Mouse (Mus musculus) embryonic facial prominence, embryonic 10.5 days (tissue): ENCODE measurements at regions not wholly inside any gene's neighbourhood (a gene's known extent, or its start where the extent isn't known, plus 50 kb on each side); places are given as distances from the start of the nearest gene placed in this dataset.

Experiments used
- DNase-seq: peaks from one replicate; pipeline ENCODE4 v3.0.0-alpha.2; 2017; ENCODE audit warnings: low spot score
- H3K27ac ChIP-seq: fragments of 300-500 bp; sonication (generic); replicated peaks from 2 replicates; pipeline ENCODE4 v1.5.1; 2016; ENCODE audit warnings: mild to moderate bottlenecking
- H3K27me3 ChIP-seq: fragments of 300-500 bp; sonication (generic); replicated peaks from 2 replicates; pipeline ENCODE4 v1.6.1; 2016; ENCODE audit warnings: low read depth, mild to moderate bottlenecking; ENCODE audit not compliant: poor library complexity, severe bottlenecking
- H3K36me3 ChIP-seq: fragments of 300-500 bp; sonication (generic); replicated peaks from 2 replicates; pipeline ENCODE4 v1.6.1; 2016; ENCODE audit warnings: mild to moderate bottlenecking, moderate library complexity
- H3K4me1 ChIP-seq: fragments of 300-500 bp; sonication (generic); 2 replicates; pipeline ENCODE4 v1.6.1; 2016
- H3K4me3 ChIP-seq: fragments of 300-500 bp; sonication (generic); 2 replicates; pipeline ENCODE4 v1.5.1; 2016; ENCODE audit warnings: mild to moderate bottlenecking, moderate library complexity
- H3K9me3 ChIP-seq: fragments of 300-500 bp; sonication (generic); 2 replicates; pipeline ENCODE4 v1.6.1; 2016; ENCODE audit warnings: mild to moderate bottlenecking
- WGBS: fragments of 180-500 bp; shearing (Covaris S2); methylation state at CpG from one replicate; pipeline ENCODE4 v1.1.7; 2016; 5-methylcytosine and 5-hydroxymethylcytosine counted together

DNA sequence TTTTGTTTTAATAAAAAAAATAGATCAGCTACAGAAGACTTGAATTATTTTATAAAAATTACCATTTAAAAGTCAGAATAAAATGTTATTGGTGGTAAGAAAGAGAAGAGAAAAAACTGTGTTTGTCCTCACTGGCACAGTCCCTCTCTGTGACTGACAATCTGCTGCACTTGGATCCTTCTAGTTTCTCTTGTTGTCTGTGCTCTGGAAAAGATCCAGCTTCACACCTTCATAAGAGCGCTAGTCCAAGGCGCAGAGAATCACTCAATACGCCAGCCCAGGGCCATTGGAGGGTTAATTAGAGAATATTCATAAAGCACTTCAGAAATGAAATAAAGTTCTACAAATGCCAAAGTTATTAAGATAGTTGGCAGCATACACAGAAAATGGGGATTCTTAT lies 153.8 kb downstream of the Lmbrd1 start:
- H3K36me3 ChIP-seq, result no peaks in the 10 kb centered on the region
- 94% methylated on average over 3 of the region's 3 CpGs for WGBS
- no peaks in the 10 kb centered on the region for H3K4me1 ChIP-seq

DNA sequence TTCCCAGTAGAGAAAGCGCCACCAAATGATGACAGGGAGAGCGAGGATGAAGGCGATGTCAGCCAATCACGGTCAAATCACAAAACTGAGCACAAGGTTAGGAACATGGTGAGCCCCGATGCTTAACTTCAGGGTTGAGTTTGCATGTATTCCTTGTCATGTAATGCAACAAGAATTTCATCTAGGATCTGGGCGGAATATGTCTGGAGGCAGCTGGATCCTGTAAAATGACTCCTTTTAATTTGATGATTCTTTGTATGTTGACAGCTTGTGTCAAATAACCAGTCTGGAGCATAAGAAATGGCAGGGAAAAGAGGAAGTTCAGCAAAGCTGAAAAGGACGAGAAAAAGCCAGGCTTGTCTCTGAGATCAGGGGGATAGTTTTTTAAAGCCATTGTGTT lies 188.4 kb downstream of the Lmbrd1 start:
- Histone ChIP-seq H3K27ac (no peak overlapping the region), H3K9me3 (no peaks in the 10 kb centered on the region), H3K4me3 (no peak overlapping the region), H3K36me3 (no peaks in the 10 kb centered on the region), H3K27me3 (no peaks in the 10 kb centered on the region), H3K4me1 (no peaks in the 10 kb centered on the region)
- no peak for DNase-seq
- 87% methylated on average over 7 of the region's 7 CpGs for WGBS

More for the DNA sequence above, 153.8 kb downstream of the Lmbrd1 start:
- Histone ChIP-seq H3K27me3 (no peaks in the 10 kb centered on the region), H3K4me3 (no peak overlapping the region), H3K27ac (no peak overlapping the region), H3K9me3 (no peaks in the 10 kb centered on the region)
- no peak for DNase-seq

DNA sequence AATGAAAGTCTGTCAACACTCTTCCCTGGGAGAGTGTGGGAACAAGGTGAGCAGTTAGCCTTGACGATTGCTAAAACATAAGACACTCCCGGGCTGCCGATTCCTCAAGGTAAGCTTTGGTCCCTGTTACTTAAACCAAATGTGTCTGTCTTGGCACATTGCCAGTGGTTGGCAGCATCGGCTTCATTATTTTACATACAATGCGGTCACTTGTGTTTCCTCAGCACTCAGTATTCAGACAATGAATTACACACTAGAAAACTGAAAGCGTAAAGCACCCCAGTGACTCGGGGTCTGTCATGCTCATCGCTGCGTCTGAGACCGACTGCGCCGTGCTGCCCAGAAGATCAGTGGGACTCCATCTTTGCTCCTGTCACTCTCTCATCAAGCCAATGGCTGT lies 191.3 kb downstream of the Lmbrd1 start:
- 91% methylated on average over 12 of the region's 12 CpGs for WGBS
- H3K4me1 ChIP-seq, result no peaks in the 10 kb centered on the region
- no peaks in the 10 kb centered on the region for H3K9me3 ChIP-seq
- no peak overlapping the region for H3K27ac ChIP-seq
- no peak overlapping the region for H3K4me3 ChIP-seq
- H3K36me3 ChIP-seq, result no peaks in the 10 kb centered on the region
- no peaks in the 10 kb centered on the region for H3K27me3 ChIP-seq
- DNase-seq, result no peak

DNA sequence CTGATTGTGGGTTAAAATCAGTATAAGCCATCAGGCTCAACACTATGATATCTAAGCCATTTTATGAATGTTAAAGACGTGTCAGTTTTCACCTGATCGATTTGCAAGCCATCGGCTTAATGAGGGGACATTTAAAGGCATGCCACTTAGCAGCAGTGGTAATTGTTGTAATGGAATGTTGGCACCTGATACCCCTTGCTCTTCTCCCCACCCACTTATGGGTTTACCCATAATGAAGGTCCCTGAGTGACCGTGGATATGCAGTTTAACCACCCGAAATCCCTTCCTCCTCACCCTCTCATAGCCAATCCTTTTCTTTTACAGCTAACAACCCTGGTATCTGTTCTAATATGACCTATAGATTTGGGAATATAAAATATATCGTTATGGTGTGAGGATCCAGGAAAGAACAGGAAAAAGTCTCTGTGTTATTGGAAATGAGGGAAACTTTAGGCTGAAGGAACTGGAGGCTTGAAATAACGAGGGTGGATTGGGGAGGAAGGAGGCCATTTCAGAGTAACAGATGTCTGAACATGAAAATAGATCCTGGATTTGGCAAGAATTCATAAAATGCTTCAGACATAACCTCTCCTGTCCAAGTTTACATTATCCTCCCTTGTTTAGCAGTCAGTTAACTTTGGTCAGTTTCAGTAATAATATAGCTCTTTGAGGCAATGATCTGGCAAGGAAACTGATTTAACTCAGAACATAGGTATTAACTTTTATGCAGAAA lies 192.4 kb downstream of the Lmbrd1 start:
- 82% methylated on average over 7 of the region's 7 CpGs for WGBS
- no peaks in the 10 kb centered on the region for H3K27me3 ChIP-seq
- no peaks in the 10 kb centered on the region for H3K4me1 ChIP-seq
- DNase-seq, result no peak
- no peak overlapping the region for H3K27ac ChIP-seq
- H3K9me3 ChIP-seq, result no peaks in the 10 kb centered on the region
- no peak overlapping the region for H3K4me3 ChIP-seq
- no peaks in the 10 kb centered on the region for H3K36me3 ChIP-seq

DNA sequence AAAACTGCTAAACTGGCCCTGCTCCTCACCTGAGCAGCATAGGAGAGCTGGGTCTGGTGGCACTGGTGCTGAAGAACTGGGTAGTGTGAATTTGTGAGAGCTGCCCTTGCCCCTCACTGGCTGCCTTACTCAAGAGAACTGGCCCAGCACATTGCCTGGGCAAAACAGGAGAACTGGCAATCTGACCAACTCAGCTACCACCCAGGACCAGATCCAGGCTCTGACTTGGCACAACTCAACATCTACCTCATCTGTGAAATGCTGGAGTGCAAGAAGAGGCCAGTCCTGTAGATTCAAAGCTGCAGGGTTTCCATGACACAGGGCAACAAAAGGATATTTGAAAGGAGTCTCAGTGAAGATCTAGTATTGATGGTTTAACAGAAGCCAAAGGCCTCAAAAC lies 198.6 kb downstream of the Lmbrd1 start:
- H3K4me3 ChIP-seq, result no peak overlapping the region
- no peak for DNase-seq
- no peaks in the 10 kb centered on the region for H3K9me3 ChIP-seq
- H3K27me3 ChIP-seq, result no peaks in the 10 kb centered on the region
- H3K36me3 ChIP-seq, result no peaks in the 10 kb centered on the region
- no peak overlapping the region for H3K27ac ChIP-seq
- H3K4me1 ChIP-seq, result no peaks in the 10 kb centered on the region

DNA sequence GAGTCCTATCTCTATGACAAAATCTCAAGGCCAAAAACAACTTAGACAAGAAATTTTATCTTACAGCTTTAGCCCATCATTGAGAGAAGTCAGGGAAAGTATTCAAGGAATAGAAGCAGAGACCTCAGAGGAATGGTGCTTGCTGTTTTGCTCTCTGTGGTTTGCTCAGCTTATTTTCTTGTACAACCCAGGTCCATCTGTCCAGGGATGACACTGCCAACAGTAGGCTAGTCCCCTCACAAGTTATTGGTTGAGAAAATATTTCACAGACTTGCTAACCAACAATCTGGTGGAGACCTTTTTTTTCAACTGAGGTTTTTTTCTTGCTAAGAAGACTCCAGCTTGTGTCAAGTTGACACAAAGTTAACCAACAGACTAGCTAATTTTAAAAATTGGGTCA lies 205.2 kb downstream of the Lmbrd1 start:
- Histone ChIP-seq H3K36me3 (no peaks in the 10 kb centered on the region), H3K9me3 (no peaks in the 10 kb centered on the region), H3K27me3 (no peaks in the 10 kb centered on the region), H3K4me3 (no peak overlapping the region), H3K4me1 (no peaks in the 10 kb centered on the region), H3K27ac (no peak overlapping the region)
- DNase-seq, result no peak

DNA sequence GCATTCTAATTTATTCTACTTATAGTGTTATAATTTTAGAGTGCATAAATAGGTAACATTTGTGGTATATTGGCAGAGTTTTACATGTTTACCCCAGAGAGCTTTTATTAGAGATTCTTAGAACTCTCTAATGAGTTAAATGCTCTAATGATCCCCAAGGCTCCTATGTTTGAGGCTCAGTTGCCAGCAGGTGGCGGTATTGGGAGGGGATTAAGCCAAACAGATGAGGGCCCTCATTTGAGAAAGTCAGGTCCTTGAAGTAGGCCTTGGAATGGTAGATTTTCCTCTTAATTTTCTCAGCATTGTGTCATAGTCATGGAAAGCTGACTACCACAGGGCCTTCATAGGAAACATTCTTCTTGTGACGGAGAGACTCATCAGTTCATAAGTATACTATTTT lies 222.8 kb downstream of the Lmbrd1 start:
- H3K9me3 ChIP-seq, result no peaks in the 10 kb centered on the region
- no peaks in the 10 kb centered on the region for H3K27me3 ChIP-seq
- no peaks in the 10 kb centered on the region for H3K36me3 ChIP-seq
- peak; percentile 59 for DNase-seq
- no peaks in the 10 kb centered on the region for H3K4me1 ChIP-seq
- H3K27ac ChIP-seq, result no peak overlapping the region
- no peak overlapping the region for H3K4me3 ChIP-seq
- WGBS, result 35% methylated on average over 2 of the region's 2 CpGs

DNA sequence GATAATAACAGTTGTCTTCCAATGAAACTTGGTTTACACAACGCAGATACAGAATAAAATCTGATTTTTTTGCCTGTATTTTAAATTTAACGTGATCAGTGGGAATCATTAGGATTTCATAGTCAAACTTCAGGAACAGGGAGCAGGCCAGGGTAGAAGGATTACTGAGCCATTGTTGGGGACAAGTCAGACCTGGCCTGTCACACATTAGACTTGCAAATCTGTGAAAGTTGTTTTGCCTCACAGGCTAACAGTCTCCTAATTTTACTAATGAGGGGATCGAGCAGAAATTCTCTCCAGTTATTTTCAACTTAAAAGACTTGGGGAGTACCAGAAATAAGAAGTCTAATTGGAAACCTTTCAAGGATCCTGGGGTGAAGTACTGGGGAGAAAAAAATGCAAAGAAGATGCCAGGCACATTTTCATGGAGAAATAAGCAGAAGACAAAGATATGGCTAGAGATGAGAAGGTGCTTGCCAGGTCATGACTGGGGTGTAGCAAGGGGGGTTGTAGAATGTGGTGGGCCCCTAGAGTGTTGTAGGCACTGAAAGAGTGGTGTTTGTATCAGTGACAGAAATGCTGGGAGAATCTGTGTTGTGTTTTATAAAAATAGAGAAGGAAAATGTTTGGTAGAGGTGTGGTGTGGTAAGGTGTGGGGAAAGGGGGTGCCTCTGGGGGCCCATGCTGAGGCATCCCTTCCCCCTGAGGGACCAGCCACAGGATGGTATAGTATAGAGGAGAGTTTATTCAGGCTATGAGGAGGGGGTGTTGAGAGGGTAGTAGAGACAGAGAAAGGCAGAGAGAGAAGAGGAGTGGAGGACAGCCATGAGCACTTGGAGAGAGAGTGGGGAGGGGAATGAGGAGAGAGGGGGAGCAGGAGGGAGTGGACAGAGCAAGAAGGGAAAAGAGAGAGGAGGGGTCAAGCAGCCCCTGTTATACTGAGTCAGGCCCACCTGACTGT lies 260.2 kb downstream of the Lmbrd1 start:
- Histone ChIP-seq H3K27ac (no peak overlapping the region), H3K4me3 (no peak overlapping the region), H3K9me3 (no peaks in the 10 kb centered on the region), H3K27me3 (no peaks in the 10 kb centered on the region), H3K36me3 (no peaks in the 10 kb centered on the region), H3K4me1 (no peaks in the 10 kb centered on the region)
- no peak for DNase-seq
- WGBS, result 48% methylated on average over 3 of the region's 3 CpGs

DNA sequence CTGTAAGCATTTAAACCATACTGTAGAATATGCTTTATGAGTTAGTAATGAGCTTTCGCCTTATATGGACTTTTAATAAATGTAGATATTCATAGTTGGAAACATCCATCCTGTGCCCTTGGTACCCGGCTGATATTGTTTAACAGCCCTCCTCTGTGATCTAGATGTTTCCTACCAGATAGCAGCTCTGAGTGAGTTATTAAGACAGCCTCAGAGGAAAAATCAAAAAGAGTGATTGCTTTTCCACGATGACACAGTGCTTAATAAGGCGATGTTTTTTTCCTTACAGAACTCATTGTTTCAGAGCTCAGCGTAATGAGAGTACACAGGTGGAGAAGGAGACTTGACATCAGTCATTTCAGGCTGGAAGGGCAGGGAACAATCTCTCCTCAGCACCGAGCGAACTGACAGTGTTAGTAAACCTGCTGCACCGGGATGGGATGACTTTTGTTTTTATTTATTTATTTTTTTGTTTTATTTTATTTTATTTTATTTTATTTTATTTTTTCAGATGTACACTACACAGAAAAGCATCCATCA lies 264.4 kb downstream of the Lmbrd1 start:
- Histone ChIP-seq H3K4me1 (no peaks in the 10 kb centered on the region), H3K27ac (no peak overlapping the region), H3K36me3 (no peaks in the 10 kb centered on the region), H3K4me3 (no peak overlapping the region), H3K27me3 (no peaks in the 10 kb centered on the region), H3K9me3 (no peaks in the 10 kb centered on the region)
- WGBS, result 86% methylated on average over 8 of the region's 8 CpGs
- DNase-seq, result no peak

DNA sequence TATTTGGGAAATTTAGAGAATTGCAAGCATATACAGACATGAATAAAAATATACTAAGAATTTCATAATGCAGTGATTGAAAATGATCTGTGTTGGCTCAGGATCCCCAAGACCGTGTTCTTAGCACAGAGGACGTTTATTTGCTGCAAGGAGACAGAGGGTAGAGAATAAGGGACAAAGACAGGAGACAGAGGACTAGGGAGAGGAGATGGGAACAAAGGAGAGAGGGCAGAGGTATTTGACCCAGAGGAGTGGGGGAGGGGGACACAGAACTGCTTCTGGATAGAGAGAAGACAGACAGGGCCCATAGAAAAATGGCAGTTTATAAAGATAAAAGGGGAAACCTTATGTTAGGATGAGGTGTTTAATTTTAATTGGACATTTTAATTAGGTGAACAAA lies 265.0 kb downstream of the Lmbrd1 start:
- WGBS, result 33% methylated on average over 2 of the region's 2 CpGs
- Histone ChIP-seq H3K27ac (no peak overlapping the region), H3K4me1 (no peaks in the 10 kb centered on the region), H3K4me3 (no peak overlapping the region), H3K27me3 (no peaks in the 10 kb centered on the region), H3K36me3 (no peaks in the 10 kb centered on the region), H3K9me3 (no peaks in the 10 kb centered on the region)
- no peak for DNase-seq

DNA sequence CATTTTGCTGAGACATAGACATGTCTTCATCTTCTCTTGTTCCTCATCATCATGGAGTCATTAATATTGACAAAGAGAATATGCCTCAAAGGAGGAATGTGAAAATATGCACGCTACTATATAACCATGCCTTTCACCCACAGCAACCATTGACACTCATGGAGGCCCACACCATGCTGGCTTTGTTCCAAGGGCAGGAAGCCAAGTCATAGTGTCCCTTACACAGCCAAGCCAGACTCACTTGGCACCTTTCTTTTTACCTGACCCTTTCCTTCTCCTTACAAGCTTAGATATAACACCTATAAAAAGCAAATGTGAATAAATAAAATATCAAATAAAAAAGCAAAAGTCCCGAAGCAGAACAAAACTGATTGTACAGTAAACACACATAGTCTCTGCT lies 294.3 kb downstream of the Lmbrd1 start:
- H3K27ac ChIP-seq, result no peak overlapping the region
- 86% methylated on average over 2 of the region's 2 CpGs for WGBS
- H3K27me3 ChIP-seq, result no peaks in the 10 kb centered on the region
- no peaks in the 10 kb centered on the region for H3K4me1 ChIP-seq
- no peak overlapping the region for H3K4me3 ChIP-seq
- no peaks in the 10 kb centered on the region for H3K36me3 ChIP-seq
- no peaks in the 10 kb centered on the region for H3K9me3 ChIP-seq
- DNase-seq, result no peak

DNA sequence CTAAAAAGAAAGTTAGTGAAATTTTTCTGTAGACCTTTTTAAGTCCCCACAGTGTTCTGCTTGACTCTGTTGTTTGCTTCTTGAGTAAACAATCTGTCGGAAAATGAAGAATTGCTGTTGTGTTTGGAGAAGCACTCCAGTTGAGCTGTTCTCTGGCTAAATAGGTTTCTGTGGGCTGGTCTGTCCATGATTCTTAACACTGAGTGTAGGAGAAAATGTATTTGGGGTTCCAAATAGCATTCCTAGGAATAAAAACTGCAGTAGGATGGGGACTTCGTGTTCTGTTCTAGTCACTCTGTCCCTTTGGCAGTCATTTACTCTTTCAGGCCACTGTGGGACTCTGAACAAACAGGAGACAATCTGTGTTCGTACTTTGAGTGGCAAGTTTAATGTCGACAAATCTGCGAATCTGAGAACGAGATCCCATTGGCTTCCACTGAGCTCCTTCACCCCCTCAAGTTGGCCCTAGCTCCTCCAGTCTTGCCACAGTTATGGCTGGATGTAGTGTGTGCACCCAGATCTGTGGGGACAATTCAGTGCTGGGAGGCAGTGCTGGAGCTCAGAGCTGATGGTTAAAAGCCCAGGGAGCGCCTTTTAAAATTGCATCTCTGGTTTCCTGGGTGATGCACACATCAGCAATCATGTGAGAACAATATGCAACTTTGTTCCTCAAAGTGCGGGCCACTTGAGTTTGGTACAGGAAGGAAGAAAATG lies 330.2 kb downstream of the Lmbrd1 start:
- Histone ChIP-seq H3K4me3 (no peak overlapping the region), H3K9me3 (no peaks in the 10 kb centered on the region), H3K27ac (no peak overlapping the region), H3K27me3 (no peaks in the 10 kb centered on the region), H3K4me1 (no peaks in the 10 kb centered on the region), H3K36me3 (no peaks in the 10 kb centered on the region)
- no peak for DNase-seq
- 83% methylated on average over 8 of the region's 8 CpGs for WGBS
